Mouse (Mus musculus) monocyte, adult 2 months (primary cell): Measurements from ENCODE around the gene Abcf3.

ENCODE experiments used
- DNase-seq, 2 experiments: peaks; one replicate each; pipeline ENCODE4 v3.0.0; 2022; ENCODE audit warnings: low spot score in 2 of 2, low read depth in 1 of 2

Abcf3 gene

DNA sequence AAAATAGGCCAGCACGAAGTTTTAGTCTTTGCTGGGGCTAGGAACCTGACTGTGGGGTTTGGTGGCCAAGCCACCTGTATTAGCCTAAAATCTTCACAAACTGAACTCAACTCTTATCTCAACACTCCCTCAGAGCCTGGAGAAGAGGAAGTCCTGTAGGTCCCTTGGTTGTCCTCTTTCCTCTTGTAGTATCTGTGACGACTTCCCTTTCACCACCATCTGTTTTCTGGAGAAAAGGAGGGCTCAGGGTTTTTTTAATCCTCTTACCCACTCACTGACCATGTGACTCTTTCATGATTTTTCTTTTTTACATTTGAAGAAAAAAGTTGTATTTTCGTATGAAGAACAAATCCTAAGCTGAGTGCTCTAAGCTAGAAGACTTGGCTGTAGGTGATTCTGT, 8.7 kb upstream of the Abcf3 start:
- DNase-seq, result no peak

DNA sequence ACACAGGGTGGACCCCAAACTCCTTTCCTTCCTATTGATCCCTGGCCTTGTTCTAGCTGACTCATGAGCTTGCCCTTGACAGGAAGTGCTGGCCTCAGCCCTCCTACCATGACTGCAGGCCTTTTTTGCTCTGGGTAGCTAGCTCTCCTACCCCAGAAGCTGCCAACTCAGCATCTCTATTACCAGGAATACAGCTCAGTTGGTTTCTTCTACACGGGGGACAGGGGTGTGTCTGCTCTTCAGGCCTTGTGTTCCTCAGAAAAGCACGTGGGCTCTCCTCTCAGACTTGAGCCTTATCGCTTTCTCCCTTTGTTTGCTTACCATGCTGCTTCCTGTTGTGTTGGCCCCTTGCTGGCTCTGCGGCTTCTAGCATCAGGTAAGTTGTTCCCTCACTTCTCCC, 7.9 kb upstream of the Abcf3 start:
- no peak for DNase-seq

DNA sequence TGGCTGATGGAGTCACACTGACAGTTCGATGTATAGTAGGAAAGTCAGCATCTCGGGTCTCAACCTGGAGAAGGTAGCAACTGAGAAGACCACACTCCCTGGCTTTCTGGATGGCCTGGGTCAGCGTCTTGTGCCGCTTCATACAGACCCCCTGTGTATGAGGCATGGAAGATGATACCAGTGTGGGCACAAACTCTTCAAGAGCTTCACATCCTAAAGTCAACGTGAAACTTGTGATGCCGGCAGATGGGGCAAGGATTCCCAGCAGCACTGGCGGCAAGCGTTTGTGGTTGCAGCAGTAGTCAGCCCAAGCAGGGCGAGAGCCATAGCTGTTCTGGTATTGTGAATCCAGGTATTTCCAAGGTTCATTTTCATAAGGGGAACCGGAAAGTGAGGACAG, 2.7 kb upstream of the Abcf3 start:
- DNase-seq, result no peak

DNA sequence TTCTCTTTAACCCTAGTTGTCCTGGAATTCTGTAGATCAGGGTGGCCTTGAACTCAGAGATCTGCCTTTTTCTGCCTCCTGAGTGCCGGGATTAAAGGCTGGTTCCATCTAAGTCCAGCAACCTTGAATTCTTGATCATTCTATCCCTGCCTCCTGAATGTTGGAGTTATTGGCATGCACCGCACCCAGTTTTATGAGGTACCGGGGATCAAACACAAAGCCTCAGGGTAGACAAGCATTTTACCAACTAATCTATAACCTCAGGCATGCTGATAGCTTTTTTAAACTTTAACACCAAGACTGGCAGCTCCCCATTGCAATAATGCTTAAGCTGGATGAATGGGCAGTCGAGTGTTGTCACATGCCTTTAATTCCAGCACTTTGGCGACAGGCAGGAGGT, 954 bp upstream of the Abcf3 start:
- no peak for DNase-seq

DNA sequence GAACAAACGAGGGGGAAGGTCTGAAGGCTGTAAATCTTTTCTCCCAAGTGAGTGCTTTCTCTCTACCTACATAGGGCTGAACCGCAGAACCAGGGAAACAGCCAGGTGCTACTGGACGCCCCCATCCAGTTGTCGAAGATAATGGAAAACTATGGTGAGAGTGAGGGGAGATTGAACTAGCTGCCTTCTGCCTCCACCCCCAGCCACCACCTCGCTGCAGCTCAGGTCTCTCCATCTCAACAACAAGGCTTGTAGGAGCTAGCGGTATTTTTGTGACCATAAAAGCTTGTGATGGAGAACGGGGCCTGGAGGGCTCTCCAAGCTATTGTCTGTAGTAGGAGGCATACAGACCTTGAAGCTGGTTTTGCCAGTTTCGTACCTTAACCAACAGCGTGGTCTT, 784 bp downstream of the Abcf3 start:
- DNase-seq, result no peak

DNA sequence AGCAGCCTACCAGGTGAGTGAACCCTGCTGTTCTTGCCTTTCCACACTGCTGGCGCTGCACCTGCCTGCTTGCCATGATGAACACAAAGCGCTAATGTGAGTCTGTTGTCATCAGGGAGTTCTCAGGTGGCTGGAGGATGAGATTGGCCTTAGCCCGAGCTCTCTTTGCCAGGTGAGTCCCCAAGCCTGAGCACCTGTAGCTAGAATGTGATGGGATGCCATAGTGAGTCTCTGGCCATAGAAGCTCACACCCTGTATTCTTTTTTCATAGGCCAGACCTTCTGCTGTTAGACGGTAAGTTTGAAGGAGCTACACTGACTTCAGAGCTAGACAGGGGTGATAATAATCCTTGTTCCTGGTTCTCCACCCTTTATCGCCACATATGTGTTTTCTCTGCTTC, 3.3 kb downstream of the Abcf3 start:
- no peak for DNase-seq

DNA sequence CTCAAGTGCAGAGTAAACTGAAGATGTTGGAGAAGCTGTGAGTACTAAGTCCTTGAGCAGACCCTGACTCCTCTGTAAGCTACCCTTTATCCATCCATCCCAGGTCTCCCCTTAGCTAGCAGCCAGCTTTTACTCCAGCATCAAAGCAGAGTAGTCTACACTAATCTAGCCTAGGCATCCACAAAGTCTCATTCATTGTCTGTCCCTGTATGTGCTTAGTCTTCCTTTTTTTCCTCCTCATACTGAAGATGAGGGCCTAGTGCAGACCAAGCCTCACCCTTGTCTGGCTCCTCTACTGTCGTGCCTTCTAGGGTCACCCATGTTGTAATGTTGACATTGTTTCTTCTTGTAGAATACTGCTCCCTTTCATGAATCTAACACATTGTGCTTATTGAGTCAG, 4.2 kb downstream of the Abcf3 start:
- no peak for DNase-seq

DNA sequence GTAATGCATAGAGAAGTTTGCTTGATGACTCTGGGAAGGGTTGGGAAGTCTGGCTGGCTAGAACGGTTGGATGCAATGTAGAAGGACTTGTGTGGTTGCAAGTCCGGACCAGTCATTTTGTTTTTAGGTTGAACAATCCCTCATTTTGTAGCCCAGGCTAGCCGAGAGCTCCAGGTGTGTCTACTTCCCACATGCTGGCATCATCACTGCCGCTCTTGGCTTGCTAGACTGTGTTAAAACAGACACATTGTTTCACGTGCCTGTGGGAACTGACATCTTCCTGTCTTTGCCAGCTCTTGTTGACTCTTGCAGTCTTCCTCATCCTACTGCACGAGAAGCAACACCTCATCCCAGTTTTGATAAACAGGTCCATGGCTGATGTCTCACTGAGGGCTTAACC, 6.6 kb downstream of the Abcf3 start:
- no peak for DNase-seq

DNA sequence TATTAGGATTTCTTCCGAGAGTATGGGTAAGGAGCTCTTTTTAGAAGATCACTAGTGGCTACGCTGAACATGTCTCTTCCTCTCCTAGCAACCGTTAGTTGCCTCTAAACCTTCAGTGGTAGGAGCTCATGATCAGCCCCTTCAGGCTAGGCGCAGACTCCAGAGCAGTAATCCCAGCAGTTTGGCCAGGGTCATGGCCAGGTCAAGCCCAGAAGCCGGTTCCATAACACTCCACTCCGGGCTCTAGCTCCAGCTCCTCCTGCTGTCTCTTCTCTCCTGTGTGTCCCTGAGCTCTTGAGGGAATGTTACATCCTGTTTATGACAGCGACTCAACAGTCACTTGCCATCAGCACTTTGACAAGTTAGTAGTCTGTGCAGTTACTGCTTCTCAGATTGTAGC, 9.0 kb downstream of the Abcf3 start:
- no peak for DNase-seq

DNA sequence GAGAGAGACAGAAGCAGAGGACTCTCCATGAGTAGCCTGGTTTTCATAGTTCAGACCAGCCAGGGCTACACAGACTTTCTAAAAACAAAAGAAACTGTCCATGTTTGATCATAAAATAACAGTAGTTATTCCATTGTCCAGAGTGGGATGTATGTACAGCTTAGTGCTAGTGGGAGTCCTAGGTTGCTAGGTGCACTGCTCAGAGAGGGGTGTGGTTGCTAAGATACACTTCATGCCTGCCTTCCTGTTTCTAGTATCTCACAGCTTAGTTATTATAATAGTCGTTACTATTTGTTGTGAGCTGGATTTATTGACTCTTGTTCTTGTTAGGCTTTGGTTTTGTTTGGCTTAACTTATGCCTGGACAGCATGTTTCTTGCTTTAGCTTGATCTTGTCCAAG, 16.7 kb downstream of the Abcf3 start:
- DNase-seq, result no peak

DNA sequence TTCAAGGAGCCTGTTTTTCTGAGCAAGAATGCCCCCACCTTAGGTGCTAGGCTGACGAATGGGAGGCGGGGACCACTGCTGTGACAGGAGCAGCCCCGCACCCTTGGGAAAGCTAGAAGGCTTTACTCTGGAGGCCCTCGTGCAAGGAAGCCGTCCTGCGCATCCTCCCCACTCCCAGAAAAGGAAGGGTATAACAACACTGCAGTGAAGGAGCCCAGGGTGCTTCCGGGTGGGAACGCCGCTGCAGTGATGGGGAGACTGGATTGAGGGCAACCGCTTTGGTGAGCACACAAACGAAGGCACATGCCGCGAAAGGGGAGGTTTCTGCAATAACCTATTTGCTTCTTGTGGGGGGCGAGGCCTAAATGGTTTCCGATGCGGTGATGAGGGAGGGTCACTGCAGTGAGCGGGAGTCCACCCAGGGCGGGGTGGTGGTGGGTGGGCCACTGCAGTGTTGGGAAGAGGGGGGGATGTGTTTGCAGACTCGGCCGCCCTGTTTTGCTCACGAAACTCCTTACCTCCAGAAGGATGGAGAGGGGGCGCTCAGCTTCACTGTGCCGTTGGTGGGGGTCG, 41.1 kb downstream of the Abcf3 start, which contains the start of gene Vwa5b2:
TSS of gene Vwa5b2 (plus strand) at position 106 of the 573 bp plus-strand sequence.
- DNase-seq, result no peak

DNA sequence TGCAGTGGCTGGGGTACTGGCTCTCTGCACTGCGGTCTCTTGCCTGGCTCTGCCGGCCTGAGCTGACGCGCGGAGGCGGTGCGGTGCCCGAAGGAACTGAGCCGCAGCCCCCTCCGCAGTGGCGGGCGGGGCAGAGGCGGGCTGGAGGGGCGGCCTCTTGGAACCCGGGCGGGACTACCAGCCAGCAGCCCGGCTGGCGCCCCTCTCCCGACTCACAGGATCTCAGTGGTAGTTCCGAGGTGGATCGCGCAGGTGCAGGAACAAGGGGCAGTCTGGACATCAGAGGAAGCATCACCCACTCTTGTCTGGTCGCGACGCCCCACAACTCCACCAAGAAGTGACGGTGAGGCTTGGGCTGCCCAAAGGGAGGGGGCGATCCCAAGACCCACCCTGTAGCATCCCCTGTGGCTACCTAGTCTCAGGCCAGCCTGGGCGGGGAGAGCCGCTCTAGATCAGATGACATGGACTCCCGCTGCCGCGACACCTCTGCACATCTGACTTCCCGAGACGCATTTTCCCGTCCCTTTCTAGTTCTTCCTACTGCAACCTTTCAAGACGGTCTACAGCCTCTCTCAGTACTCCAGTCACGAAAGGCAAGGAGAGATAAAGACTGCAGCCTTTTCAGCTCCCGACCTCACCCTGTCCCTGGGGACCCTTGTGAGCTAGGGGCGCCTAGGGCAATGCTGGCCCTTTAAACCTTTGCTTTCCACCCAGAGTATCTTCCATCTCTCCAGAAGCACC, 41.7 kb downstream of the Abcf3 start:
- DNase-seq, result no peak

DNA sequence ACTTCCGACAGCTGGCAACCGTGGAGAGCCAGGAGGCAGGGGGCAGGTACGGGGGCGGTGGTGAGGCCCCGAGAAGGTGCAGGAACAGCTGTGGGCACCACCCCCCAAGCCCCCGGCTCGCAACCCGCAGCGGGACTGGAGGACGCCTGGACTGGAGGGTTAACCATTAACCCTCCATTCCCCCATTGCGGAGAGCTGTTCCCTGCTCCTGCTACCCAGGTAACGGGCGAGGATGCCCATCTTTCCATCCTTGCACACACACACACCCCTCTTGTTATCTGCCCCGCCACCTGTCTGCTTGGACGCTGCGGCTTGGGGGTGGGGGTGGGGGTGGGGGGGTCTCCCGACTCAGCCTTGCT, 42.3 kb downstream of the Abcf3 start:
- no peak for DNase-seq

DNA sequence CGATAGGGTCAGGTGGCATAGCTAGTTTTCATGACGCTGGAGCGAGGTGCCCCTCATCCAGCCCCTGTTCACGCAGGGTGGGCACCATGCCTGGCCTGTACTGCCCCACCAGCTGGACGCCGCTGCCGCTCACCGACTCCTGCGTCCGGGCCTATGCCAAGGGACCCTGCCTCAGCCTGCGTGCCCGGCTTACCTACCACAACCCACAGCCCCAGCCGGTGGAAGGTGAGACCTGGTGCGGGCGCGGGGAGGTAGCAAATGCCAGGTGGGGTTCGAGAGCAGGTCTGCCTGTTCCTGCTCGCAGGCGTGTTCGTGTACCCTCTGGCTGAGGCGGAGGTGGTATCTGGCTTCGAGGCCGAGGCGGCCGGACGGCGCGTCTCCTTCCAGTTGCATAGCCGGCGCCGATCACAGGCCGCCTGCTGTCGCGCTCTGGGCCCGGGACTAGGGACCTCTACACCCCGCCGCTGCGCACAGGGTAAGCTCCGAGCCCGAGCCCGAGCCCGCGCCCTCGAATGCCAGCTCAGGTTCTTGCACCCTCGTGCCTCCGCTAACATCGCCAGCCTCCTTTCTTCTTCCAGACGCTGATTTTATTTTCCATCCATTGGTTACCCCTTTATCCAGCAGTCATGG, 42.8 kb downstream of the Abcf3 start:
- no peak for DNase-seq

DNA sequence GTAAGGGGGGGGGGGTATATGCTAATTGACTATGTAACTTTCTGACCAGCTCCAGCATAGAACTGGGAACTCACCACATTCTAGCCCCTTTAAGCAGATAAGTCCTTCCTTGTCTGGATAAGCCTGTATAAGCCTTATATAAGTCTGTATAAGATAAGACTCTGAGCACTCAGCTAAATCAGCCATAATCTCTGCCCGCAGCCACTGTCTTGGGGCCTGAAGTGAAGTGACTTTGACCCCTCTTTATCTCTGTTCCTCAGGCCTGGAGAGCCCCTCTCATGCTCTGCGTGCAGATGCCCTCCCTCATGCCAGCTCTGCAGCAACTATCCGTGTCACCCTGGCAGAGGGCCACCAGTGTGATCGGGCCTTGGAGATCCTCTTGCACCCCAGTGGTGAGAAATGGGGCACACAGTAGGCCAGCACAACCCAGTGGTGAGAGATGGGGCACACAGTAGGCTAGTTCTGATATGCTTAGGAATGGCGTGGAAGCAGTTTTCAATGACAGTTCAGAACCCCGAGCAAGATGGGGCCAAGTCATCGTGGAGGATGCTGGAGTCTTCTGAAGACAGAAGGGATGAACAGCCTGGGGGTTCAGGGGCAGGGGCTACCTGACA, 46.8 kb downstream of the Abcf3 start:
- DNase-seq, result no peak

DNA sequence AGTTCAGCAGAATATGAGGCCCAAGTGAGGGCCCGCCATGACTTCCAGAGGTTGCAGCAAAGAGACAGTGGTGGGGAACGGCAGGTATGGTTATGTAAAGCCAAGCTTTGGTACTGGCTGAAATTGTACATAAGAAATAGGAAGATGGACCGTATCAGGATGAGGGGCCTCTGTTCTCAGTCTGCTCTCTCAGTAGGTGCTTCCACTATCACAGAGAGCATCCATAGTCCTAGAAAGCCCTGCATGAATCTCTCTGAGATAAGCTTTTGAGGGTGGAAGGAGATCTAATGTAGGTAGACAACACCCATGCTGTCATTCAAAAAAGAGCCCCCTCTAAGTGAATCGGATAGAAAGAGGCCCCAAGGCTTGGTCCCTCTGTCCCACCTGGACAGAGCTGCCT, 47.4 kb downstream of the Abcf3 start:
- no peak for DNase-seq

DNA sequence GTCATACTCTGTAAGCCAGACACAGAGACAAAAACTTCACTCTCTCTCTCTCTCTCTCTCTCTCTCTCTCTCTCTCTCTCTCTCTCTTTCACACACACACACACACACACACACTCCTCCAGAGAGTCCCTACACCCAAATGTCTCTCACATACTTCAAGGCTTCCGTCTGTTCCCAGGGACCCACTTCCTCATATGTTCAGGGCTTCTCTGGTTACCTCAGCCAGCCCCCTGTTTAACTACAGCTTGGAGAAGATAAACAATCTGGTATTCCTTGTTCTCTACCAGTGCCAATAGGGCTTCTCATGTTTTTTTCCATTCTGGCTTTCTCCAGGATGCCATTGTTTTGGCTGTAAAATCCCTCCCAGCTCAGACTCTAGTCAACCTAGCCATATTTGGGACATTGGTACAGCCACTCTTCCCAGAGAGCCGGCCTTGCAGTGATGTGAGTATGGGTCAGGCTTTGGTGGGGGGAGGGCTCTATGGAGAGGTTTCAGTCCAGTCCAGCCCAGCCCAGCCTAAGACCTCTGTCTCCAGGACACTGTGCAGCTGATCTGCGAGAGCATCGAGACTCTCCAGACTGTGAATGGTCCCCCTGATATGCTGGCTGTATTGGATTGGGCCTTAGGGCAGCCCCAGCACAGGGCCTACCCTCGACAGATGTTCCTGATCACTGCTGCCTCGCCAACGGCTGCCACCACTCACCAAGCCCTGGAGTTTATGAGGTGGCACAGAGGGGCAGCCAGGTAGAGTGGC, 48.5 kb downstream of the Abcf3 start:
- DNase-seq, result no peak

DNA sequence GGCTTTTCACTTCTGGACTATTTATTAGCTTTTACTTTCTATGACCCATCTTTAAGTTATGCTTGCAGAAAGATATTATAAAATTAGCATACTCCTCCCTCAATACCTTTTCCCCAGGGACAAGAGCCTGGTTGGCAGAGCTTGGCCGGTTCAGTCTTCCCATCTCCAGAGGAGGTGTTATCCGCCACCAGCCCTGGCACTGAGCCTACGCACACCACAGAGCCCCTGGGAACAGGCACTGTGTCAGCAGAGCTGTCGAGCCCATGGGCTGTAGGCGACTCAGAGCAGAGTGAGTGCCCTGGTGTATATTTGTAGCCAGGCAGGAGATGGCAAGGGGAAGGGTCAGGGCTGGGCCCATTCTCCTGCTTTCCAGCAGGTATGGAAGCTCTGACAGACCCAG, 52.1 kb downstream of the Abcf3 start:
- DNase-seq, result no peak

DNA sequence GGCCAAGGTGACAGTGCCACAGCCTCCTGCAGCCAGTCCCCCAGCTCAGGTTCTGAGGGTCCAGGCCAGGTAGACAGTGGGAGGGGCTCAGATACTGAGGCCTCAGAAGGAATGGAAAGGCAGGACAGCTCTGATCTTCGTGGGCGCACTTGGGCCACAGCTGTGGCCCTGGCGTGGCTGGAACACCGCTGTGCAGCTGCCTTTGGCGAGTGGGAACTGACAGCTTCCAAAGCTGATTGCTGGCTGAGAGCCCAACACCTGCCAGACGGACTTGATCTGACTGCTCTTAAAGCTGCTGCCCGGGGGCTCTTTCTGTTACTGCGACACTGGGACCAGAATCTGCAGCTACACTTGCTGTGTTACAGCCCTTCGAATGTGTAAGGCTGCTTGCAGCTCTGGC, 56.3 kb downstream of the Abcf3 start:
- no peak for DNase-seq

DNA sequence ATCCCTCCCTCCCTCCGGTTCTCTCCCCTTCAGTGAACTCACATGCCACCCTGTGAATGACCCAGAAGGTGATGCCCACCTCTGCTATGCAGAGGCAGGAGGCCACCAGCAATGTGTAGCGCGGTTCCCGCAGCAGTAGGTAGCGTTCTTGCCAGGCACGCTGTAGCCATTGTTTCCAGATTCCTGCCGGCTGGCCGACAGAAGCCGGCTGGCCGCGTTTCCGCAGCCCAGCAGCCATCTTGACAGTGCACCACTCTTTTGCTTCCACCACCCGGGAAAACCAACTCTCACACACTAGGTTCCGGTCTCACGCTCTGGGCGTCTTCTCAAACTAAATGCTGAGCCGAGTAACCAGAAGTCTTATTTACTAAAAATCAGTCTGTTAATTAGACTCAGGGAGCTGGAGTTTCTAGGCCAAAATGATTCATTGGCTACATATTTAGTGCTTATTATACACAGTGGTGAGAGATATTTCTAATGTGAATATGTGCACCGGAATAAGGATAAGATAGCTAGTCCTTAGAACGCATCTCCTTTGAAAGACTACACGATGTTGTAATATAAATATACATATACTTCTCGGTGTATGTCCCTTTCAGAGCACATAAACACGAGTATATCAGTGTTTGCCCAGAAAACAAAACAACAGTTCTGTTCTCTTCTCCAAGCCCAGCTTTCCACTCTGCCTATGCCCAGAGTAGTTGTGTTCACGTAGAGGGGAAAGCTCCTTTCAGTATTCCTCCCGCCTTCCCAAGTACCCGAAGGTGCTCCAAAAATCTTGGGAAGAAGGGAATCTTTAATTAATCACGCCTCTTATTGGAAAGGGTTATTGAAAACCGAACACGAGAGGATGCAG, 62.4 kb downstream of the Abcf3 start:
- DNase-seq, result peak in 1 of 2 experiments; percentile 69
